Mouse (Mus musculus) CH12.LX (cell line): Measurements from ENCODE around the gene Rybp. TPM values are rescaled to one million over a fixed set of nuclear protein-coding genes. Genes with fewer than 3 reads are reported as not detected.

ENCODE experiments used
- DNase-seq: peaks from one replicate; pipeline ENCODE4 v3.0.0-alpha.2; 2013; ENCODE audit errors: extremely low read depth
- H3K27ac ChIP-seq: 2 replicates; pipeline ENCODE4 v1.5.1; 2012; ENCODE audit warnings: low read depth, mild to moderate bottlenecking, control low read depth, moderate library complexity; ENCODE audit not compliant: insufficient read depth
- H3K27me3 ChIP-seq: replicated peaks from 2 replicates; pipeline ENCODE3; 2012; ENCODE audit warnings: inconsistent platforms
- H3K36me3 ChIP-seq, 2 experiments: replicated peaks in 1 of 2; 2 replicates each; pipeline versions ENCODE3 to v1.6.1; 2012; ENCODE audit warnings: inconsistent platforms in 1 of 2, low read length in 1 of 2, mild to moderate bottlenecking in 1 of 2, mixed read lengths in 1 of 2, moderate library complexity in 1 of 2; ENCODE audit not compliant: control insufficient read depth in 1 of 2, insufficient read depth in 1 of 2
- H3K4me1 ChIP-seq, 2 experiments: 2 replicates each; pipeline ENCODE4 v1.6.1; 2012; ENCODE audit warnings: inconsistent platforms in 1 of 2, moderate library complexity in 1 of 2; ENCODE audit not compliant: insufficient read depth in 2 of 2, control insufficient read depth in 1 of 2
- H3K4me2 ChIP-seq: 2 replicates; pipeline ENCODE4 v1.6.1; 2012; ENCODE audit warnings: low read depth, mild to moderate bottlenecking, control low read depth; ENCODE audit not compliant: poor library complexity, insufficient read depth, severe bottlenecking
- H3K4me3 ChIP-seq, 3 experiments: fragments of 150-350 bp in 1 of 3; sonication (generic) in 1 of 3; replicated peaks in 1 of 3; 2 replicates each; pipeline versions ENCODE3 to v1.5.1; 2011 to 2012; ENCODE audit warnings: low read depth in 2 of 3, low read length in 2 of 3, mild to moderate bottlenecking in 2 of 3, moderate library complexity in 2 of 3, control low read depth in 1 of 3, improper control_type of control experiment in 1 of 3, inconsistent platforms in 1 of 3, mixed read lengths in 1 of 3; ENCODE audit not compliant: poor library complexity in 1 of 3
- H3K79me2 ChIP-seq: replicated peaks from 2 replicates; pipeline ENCODE4 v1.6.1; 2012; ENCODE audit warnings: mild to moderate bottlenecking, moderate library complexity; ENCODE audit not compliant: control insufficient read depth, poor library complexity, insufficient read depth, severe bottlenecking; ENCODE audit errors: extremely low read depth
- H3K9ac ChIP-seq: 2 replicates; pipeline ENCODE4 v1.6.1; 2012; ENCODE audit warnings: low read depth, mild to moderate bottlenecking, control low read depth, moderate library complexity; ENCODE audit not compliant: insufficient read depth
- H3K9me3 ChIP-seq: replicated peaks from 2 replicates; pipeline ENCODE3; 2012; ENCODE audit warnings: low read length, inconsistent platforms, mixed read lengths
- BHLHE40 ChIP-seq: IDR thresholded peaks from 2 replicates; pipeline ENCODE4 v1.6.1; 2011; ENCODE audit warnings: mild to moderate bottlenecking, low read depth, low read length, improper control_type of control experiment
- CHD1 ChIP-seq: IDR thresholded peaks from 2 replicates; pipeline ENCODE4 v1.6.1; 2012; ENCODE audit warnings: low read depth, low read length, improper control_type of control experiment, inconsistent platforms
- CHD2 ChIP-seq: IDR thresholded peaks from 2 replicates; pipeline ENCODE4 v1.6.1; 2011; ENCODE audit warnings: low read length, improper control_type of control experiment
- E2F4 ChIP-seq: IDR thresholded peaks from 2 replicates; pipeline ENCODE4 v1.6.1; 2011; ENCODE audit warnings: low read depth, low read length, improper control_type of control experiment; ENCODE audit not compliant: insufficient replicate concordance
- EP300 ChIP-seq: IDR thresholded peaks from 2 replicates; pipeline ENCODE4 v1.6.1; 2011; ENCODE audit warnings: low read length, improper control_type of control experiment
- ETS1 ChIP-seq: conservative IDR thresholded peaks from 2 replicates; pipeline ENCODE4 v1.6.1; 2012; ENCODE audit warnings: low read depth, mild to moderate bottlenecking, inconsistent platforms, low read length, improper control_type of control experiment, moderate library complexity
- GABPA ChIP-seq: IDR thresholded peaks from 2 replicates; pipeline ENCODE4 v1.6.1; 2012; ENCODE audit warnings: low read depth, low read length, improper control_type of control experiment, inconsistent platforms; ENCODE audit not compliant: insufficient replicate concordance
- HCFC1 ChIP-seq: IDR thresholded peaks from 2 replicates; pipeline ENCODE4 v1.6.1; 2012; ENCODE audit warnings: low read depth, mild to moderate bottlenecking, inconsistent platforms, low read length, improper control_type of control experiment
- IRF4 ChIP-seq: IDR thresholded peaks from 2 replicates; pipeline ENCODE4 v1.6.1; 2014; ENCODE audit warnings: low read depth, mild to moderate bottlenecking, inconsistent platforms, low read length, improper control_type of control experiment
- JUND ChIP-seq: conservative IDR thresholded peaks from 2 replicates; pipeline ENCODE4 v1.6.1; 2011; ENCODE audit warnings: low read depth, low read length, improper control_type of control experiment
- KAT2A ChIP-seq: IDR thresholded peaks from 2 replicates; pipeline ENCODE4 v1.6.1; 2012; ENCODE audit warnings: low read length, improper control_type of control experiment, inconsistent platforms; ENCODE audit not compliant: insufficient replicate concordance
- MAX ChIP-seq: IDR thresholded peaks from 2 replicates; pipeline ENCODE4 v1.6.1; 2011; ENCODE audit warnings: low read length, improper control_type of control experiment
- MAZ ChIP-seq: IDR thresholded peaks from 2 replicates; pipeline ENCODE4 v1.6.1; 2012; ENCODE audit warnings: low read depth, mild to moderate bottlenecking, inconsistent platforms, low read length, improper control_type of control experiment, moderate library complexity
- MEF2A ChIP-seq: IDR thresholded peaks from 2 replicates; pipeline ENCODE4 v1.6.1; 2014; ENCODE audit warnings: low read depth, mild to moderate bottlenecking, inconsistent platforms, low read length, improper control_type of control experiment, borderline replicate concordance
- MXI1 ChIP-seq: IDR thresholded peaks from 2 replicates; pipeline ENCODE4 v1.6.1; 2011; ENCODE audit warnings: mild to moderate bottlenecking, low read depth, low read length, improper control_type of control experiment
- NELFE ChIP-seq: IDR thresholded peaks from 2 replicates; pipeline ENCODE4 v1.6.1; 2011; ENCODE audit warnings: low read depth, low read length, improper control_type of control experiment
- NRF1 ChIP-seq: IDR thresholded peaks from 2 replicates; pipeline ENCODE4 v1.6.1; 2014; ENCODE audit warnings: low read depth, mild to moderate bottlenecking, inconsistent platforms, low read length, improper control_type of control experiment, moderate library complexity
- POLR2AphosphoS2 ChIP-seq: IDR thresholded peaks from 2 replicates; pipeline ENCODE4 v1.6.1; 2011; ENCODE audit warnings: low read depth, low read length, improper control_type of control experiment
- TBP ChIP-seq: conservative IDR thresholded peaks from 2 replicates; pipeline ENCODE4 v1.6.1; 2011; ENCODE audit warnings: low read depth, low read length, improper control_type of control experiment
- TCF12 ChIP-seq: IDR thresholded peaks from 2 replicates; pipeline ENCODE4 v1.6.1; 2014; ENCODE audit warnings: low read depth, mild to moderate bottlenecking, inconsistent platforms, low read length, improper control_type of control experiment
- UBTF ChIP-seq: IDR thresholded peaks from 2 replicates; pipeline ENCODE4 v1.6.1; 2012; ENCODE audit warnings: low read depth, mild to moderate bottlenecking, inconsistent platforms, low read length, improper control_type of control experiment, moderate library complexity
- USF1 ChIP-seq: IDR thresholded peaks from 2 replicates; pipeline ENCODE4 v1.6.1; 2014; ENCODE audit warnings: low read depth, mild to moderate bottlenecking, inconsistent platforms, low read length, improper control_type of control experiment
- USF2 ChIP-seq: conservative IDR thresholded peaks from 2 replicates; pipeline ENCODE4 v1.6.1; 2011; ENCODE audit warnings: low read depth, low read length, improper control_type of control experiment
- ZMIZ1 ChIP-seq: IDR thresholded peaks from 2 replicates; pipeline ENCODE4 v1.6.1; 2012; ENCODE audit warnings: low read depth, mild to moderate bottlenecking, inconsistent platforms, low read length, improper control_type of control experiment
- ZNF384 ChIP-seq: IDR thresholded peaks from 2 replicates; pipeline ENCODE4 v1.6.1; 2012; ENCODE audit warnings: low read depth, low read length, improper control_type of control experiment, inconsistent platforms
- dilution Hi-C: fragments of 300-500 bp; cut with MboI; formaldehyde crosslinking; loops from 2 replicates; pipeline ENCODE4 v1.14.3; 2020; ENCODE audit warnings: low sequenced_read_pairs; ENCODE audit not compliant: extremely low pct_unique_long_range_greater_than_20kb, extremely low pct_ligation_motif_present
- in situ Hi-C: fragments of 300-500 bp; cut with MboI; formaldehyde crosslinking; loops from 3 replicates; pipeline ENCODE4 v1.14.3; 2019; ENCODE audit warnings: low sequenced_read_pairs, low pct_ligation_motif_present, low pct_unique_long_range_greater_than_20kb, mixed read lengths
- polyA plus RNA-seq: library from polyadenylated mRNA; unstranded; fragments of >175 nt; gene quantifications from 2 replicates; pipeline ENCODE4 v1.2.1, GENCODE M21; 2012; ENCODE audit warnings: low read depth; ENCODE audit not compliant: insufficient read length
- total RNA-seq, 2 experiments: library from RNA; depleted of rRNA; stranded (reverse); fragments of 300-350 nt in 1 of 2; fragments of >200 nt in 1 of 2; gene quantifications; 2 replicates each; pipeline ENCODE4 v1.2.3; 2012 to 2014

Gene Rybp
- total and polyA plus RNA-seq, 3 experiments: 9.1 to 27.4 (median 23.6) TPM

DNA sequence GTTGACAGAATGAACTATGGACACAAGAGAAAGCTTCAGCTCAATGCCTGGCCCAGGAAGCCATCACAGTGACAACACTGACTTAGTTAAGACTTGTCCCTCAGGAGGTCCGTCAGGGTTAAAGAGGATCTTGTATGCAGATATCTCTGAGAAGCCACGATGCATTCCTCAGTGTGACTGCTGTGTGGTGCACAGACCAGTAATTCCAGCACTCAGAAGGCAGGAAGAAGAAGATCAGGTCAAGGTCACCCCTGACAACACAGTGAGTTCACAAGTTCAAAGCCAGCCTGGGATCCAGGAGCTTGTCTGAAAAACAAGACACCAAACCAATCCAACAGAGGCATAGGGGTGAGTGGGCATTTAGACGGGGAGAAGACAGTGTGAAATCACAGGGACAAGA lies 67.3 kb downstream of the Rybp start:
- Histone ChIP-seq H3K36me3 (no peaks in the 10 kb centered on the region), H3K4me2 (no peak overlapping the region), H3K4me3 (no peak overlapping the region), H3K79me2 (no peaks in the 10 kb centered on the region), H3K4me1 (peaks cover 0 to 19% of the 10 kb centered on the region in 2 experiments; a peak in 3 of 4 replicates), H3K9ac (no peak overlapping the region), H3K27ac (no peak overlapping the region), H3K9me3 (no peaks in the 10 kb centered on the region), H3K27me3 (no peaks in the 10 kb centered on the region)
- DNase-seq: no peak
- in situ Hi-C loops (no loop called here), dilution Hi-C loops (no loop called here)
- TF ChIP-seq MEF2A: no peak
- TF ChIP-seq USF1: no peak
- no peak for TF ChIP-seq CHD2
- no peak for TF ChIP-seq GABPA
- no peak for TF ChIP-seq IRF4
- TF ChIP-seq ETS1: no peak
- no peak for TF ChIP-seq MAX
- TF ChIP-seq POLR2AphosphoS2: no peak

- in situ Hi-C loops: no loop called here
- dilution Hi-C loops: no loop called here
Observed at GRCm38 (mm10) chr6:100218541-100219341, 68.5 kb downstream of the Rybp start.

More at GRCm38 (mm10) chr6:100218541-100219341, 68.5 kb downstream of the Rybp start:
- no peak for DNase-seq
- Histone ChIP-seq H3K36me3 (no peaks in the 10 kb centered on the region), H3K27me3 (no peaks in the 10 kb centered on the region), H3K27ac (no peak overlapping the region), H3K9ac (no peak overlapping the region), H3K4me2 (no peak overlapping the region), H3K4me3 (no peak overlapping the region), H3K79me2 (no peaks in the 10 kb centered on the region), H3K4me1 (peaks cover 2 to 30% of the 10 kb centered on the region in 2 experiments; a peak in 3 of 4 replicates), H3K9me3 (no peaks in the 10 kb centered on the region)
- TF ChIP-seq USF2 (no peak), ZNF384 (no peak), EP300 (no peak), ETS1 (no peak), ZMIZ1 (no peak), TCF12 (no peak), E2F4 (no peak), UBTF (no peak), KAT2A (no peak), NELFE (no peak), BHLHE40 (no peak), NRF1 (no peak), CHD1 (no peak), MXI1 (no peak), JUND (no peak), TBP (no peak), MAZ (no peak), IRF4 (no peak), HCFC1 (no peak)
